Mouse (Mus musculus): Measurements from ENCODE around the gene Zmiz2. TPM values are rescaled to one million over a fixed set of nuclear protein-coding genes. Genes with fewer than 3 reads are reported as not detected.
A peak's percentile ranks its signal among the peaks of the same experiment; 100 is the strongest.
"Not testable (repeated sequence)": the region's sequence is repeated elsewhere in the genome, so short reads cannot be mapped to it uniquely, and the experiment has no call there.

Zmiz2 gene
- polyA plus RNA-seq, 1 experiment from 2014 or later, result 9.9 TPM

DNA sequence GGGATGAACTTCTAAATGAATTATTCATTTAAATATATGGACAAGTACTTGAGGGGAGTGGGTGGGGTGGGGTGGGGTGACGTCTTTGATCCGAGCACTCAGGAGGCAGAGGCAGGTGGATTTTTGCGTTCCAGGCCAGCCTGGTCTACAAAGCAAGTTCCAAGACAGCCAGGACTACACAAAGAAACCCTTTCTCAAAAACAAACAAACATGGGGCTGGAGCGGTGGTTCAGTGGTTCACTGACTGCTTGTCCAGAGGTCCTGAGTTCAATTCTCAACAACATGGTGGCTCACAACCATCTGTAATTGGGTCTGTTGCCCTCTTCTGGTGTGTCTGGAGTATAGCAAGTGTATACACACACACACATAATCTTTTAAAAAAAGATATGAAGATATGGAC is 56.6 kb downstream of the Zmiz2 start:
- no peak for ATAC-seq (replicated peaks; ENCODE audit: low FRiP score, low read depth)
- 85% methylated on average over 4 of the region's 4 CpGs for WGBS
- peak; percentile 24; the same call in 1 of the 2 replicates for TF ChIP-seq CTCF (IDR thresholded peaks at IDR 0.05; ENCODE audit: low read depth)
- H3K27me3 ChIP-seq (ENCODE audit: insufficient read depth, low read length), result no peaks in the 10 kb centered on the region
- peaks cover 4% of the 10 kb centered on the region for H3K4me1 ChIP-seq (replicated peaks; ENCODE audit: insufficient read depth, low read length)
- no peak overlapping the region for H3K4me3 ChIP-seq (replicated peaks; ENCODE audit: low read depth, low read length)
- peak overlapping the region; percentile 50; the same call in 1 of the 2 replicates for H3K27ac ChIP-seq
- H3K9me3 ChIP-seq (replicated peaks; ENCODE audit: low read length), result no peaks in the 10 kb centered on the region
- H3K36me3 ChIP-seq (ENCODE audit: insufficient read depth, low read length), result no peaks in the 10 kb centered on the region
- DNase-seq (ENCODE audit: low spot score), result no peak
- no peak overlapping the region for H3K9ac ChIP-seq (ENCODE audit: low read depth, low read length)
- H3K4me2 ChIP-seq (ENCODE audit: low read length), result no peak overlapping the region

DNA sequence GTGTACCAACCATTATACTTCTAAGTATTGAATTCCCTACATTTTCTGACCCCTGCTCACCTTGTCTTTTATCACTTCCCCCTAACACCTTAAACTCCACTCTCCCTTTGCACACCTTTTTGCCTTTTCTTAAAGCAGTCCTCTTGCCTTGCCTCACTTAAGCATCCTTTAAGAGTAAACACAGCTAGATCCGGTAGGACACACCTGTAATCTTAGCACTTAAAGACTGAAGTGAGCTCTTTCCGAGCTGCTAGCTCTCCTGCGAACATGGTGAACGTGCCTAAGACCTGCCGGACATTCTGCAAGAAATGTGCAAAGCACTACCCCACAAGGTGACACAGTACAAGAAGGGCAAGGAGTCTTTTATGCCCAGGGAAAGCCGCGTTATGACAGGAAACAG is 57.1 kb downstream of the Zmiz2 start:
- DNase-seq (ENCODE audit: low spot score), result no peak
- Histone ChIP-seq H3K36me3 (ENCODE audit: insufficient read depth, low read length) (no peaks in the 10 kb centered on the region), H3K4me3 (replicated peaks; ENCODE audit: low read depth, low read length) (no peak overlapping the region), H3K9ac (ENCODE audit: low read depth, low read length) (no peak overlapping the region), H3K9me3 (replicated peaks; ENCODE audit: low read length) (no peaks in the 10 kb centered on the region), H3K4me1 (replicated peaks; ENCODE audit: insufficient read depth, low read length) (peaks cover 4% of the 10 kb centered on the region), H3K27me3 (ENCODE audit: insufficient read depth, low read length) (no peaks in the 10 kb centered on the region), H3K4me2 (ENCODE audit: low read length) (no peak overlapping the region), H3K27ac (no peak overlapping the region)
- ATAC-seq (replicated peaks; ENCODE audit: low FRiP score, low read depth), result no peak
- TF ChIP-seq CTCF (IDR thresholded peaks at IDR 0.05; ENCODE audit: low read depth), result no peak
- WGBS, result 88% methylated on average over 7 of the region's 7 CpGs

DNA sequence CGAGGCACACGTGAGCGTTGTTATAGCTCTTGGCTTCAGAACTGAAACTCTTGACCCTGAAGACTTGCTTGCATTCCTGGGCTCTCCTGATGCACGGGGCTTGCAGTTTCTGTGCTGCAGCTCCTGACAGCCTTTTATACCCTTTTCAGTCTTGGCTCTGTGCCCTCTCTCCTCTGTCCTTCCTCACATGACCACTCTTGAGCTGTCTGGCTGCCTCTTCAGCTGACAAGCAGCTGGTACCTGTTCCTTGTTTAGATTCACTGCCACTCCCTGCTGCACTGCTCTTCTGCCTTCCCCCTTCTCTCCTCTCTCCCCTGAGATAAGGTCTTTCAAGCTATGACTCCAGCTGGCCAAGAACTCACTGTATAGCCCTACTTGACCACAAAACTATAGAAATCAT is 58.6 kb downstream of the Zmiz2 start:
- Histone ChIP-seq H3K36me3 (ENCODE audit: insufficient read depth, low read length) (no peaks in the 10 kb centered on the region), H3K4me1 (replicated peaks; ENCODE audit: insufficient read depth, low read length) (peaks cover 4% of the 10 kb centered on the region), H3K4me3 (replicated peaks; ENCODE audit: low read depth, low read length) (no peak overlapping the region), H3K9me3 (replicated peaks; ENCODE audit: low read length) (no peaks in the 10 kb centered on the region), H3K27ac (no peak overlapping the region), H3K4me2 (ENCODE audit: low read length) (no peak overlapping the region), H3K27me3 (ENCODE audit: insufficient read depth, low read length) (no peaks in the 10 kb centered on the region), H3K9ac (ENCODE audit: low read depth, low read length) (no peak overlapping the region)
- TF ChIP-seq CTCF (IDR thresholded peaks at IDR 0.05; ENCODE audit: low read depth), result no peak
- ATAC-seq (replicated peaks; ENCODE audit: low FRiP score, low read depth) (no peak), DNase-seq (ENCODE audit: low spot score) (no peak)
- WGBS, result 71% methylated on average over 4 of the region's 4 CpGs

DNA sequence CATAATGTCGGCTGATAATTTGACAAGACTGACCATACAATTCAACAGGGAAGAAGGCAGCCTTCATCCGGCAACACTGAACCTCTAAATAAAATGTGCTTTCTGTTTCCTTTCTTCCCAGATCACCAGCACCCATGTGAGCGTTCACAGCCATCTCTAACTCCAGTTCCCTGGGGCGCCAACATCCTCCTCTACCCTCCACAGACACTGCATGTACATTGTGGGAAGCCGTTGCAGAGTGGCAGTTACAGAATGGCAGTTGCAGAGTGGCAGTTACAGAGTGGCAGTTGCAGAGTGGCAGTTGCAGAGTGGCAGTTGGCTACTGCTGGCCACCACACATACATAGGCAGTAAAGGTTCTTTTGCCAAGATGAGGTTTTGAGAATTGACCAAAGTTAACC is 59.3 kb downstream of the Zmiz2 start:
- H3K4me2 ChIP-seq (ENCODE audit: low read length); DNase-seq (ENCODE audit: low spot score); H3K9me3 ChIP-seq (replicated peaks; ENCODE audit: low read length); ATAC-seq (replicated peaks; ENCODE audit: low FRiP score, low read depth); H3K27ac ChIP-seq; H3K9ac ChIP-seq (ENCODE audit: low read depth, low read length); H3K27me3 ChIP-seq (ENCODE audit: insufficient read depth, low read length); H3K4me1 ChIP-seq (replicated peaks; ENCODE audit: insufficient read depth, low read length); H3K4me3 ChIP-seq (replicated peaks; ENCODE audit: low read depth, low read length); H3K36me3 ChIP-seq (ENCODE audit: insufficient read depth, low read length): not testable (repeated sequence)
- 97% methylated on average over 5 of the region's 5 CpGs for WGBS

Small RNA genes within 50 kb of the gene (microRNA-seq; reads per million reads assigned to microRNA genes)
- 0.60 reads per million for gene Mir7651

Other genes starting within 250 kb of the Zmiz2 start
- 0.53 and 0.84 TPM in 2 replicates for gene A730071L15Rik, start 189.0 kb upstream of the Zmiz2 start, polyA plus RNA-seq (2015; fragmentation: Nextera tagmentation; extraction: Ambion mirVana)
- 28.1 and 29.1 TPM in 2 replicates for gene Nudcd3, start 188.7 kb upstream of the Zmiz2 start, polyA plus RNA-seq (2015; fragmentation: Nextera tagmentation; extraction: Ambion mirVana)
- 0.10 and 0.11 TPM in 2 replicates for gene Npc1l1, start 158.9 kb upstream of the Zmiz2 start, polyA plus RNA-seq (2015; fragmentation: Nextera tagmentation; extraction: Ambion mirVana)
- gene Ddx56, start 121.3 kb upstream of the Zmiz2 start, polyA plus RNA-seq (2015; fragmentation: Nextera tagmentation; extraction: Ambion mirVana), result 73.2 and 75.3 TPM in 2 replicates
- 163 and 168 TPM in 2 replicates for gene Tmed4, start 114.2 kb upstream of the Zmiz2 start, polyA plus RNA-seq (2015; fragmentation: Nextera tagmentation; extraction: Ambion mirVana)
- 125 and 138 TPM in 2 replicates for gene Ogdh, start 97.4 kb upstream of the Zmiz2 start, polyA plus RNA-seq (2015; fragmentation: Nextera tagmentation; extraction: Ambion mirVana)
- 5,621 and 5,791 TPM in 2 replicates for gene Ppia, start 26.4 kb downstream of the Zmiz2 start, polyA plus RNA-seq (2015; fragmentation: Nextera tagmentation; extraction: Ambion mirVana)
- 441 and 458 TPM in 2 replicates for gene H2afv, start 55.4 kb downstream of the Zmiz2 start, polyA plus RNA-seq (2015; fragmentation: Nextera tagmentation; extraction: Ambion mirVana)
- 24.5 and 26.4 TPM in 2 replicates for gene Purb, start 86.8 kb downstream of the Zmiz2 start, polyA plus RNA-seq (2015; fragmentation: Nextera tagmentation; extraction: Ambion mirVana)
- 0.42 and 0.83 TPM in 2 replicates for gene Myo1g, start 131.9 kb downstream of the Zmiz2 start, polyA plus RNA-seq (2015; fragmentation: Nextera tagmentation; extraction: Ambion mirVana)
- 63.8 and 66.5 TPM in 2 replicates for gene Ccm2, start 157.8 kb downstream of the Zmiz2 start, polyA plus RNA-seq (2015; fragmentation: Nextera tagmentation; extraction: Ambion mirVana)
- 1.1 TPM in 2 replicates for gene Nacad, start 217.0 kb downstream of the Zmiz2 start, polyA plus RNA-seq (2015; fragmentation: Nextera tagmentation; extraction: Ambion mirVana)
- gene Tbrg4, start 237.0 kb downstream of the Zmiz2 start, polyA plus RNA-seq (2015; fragmentation: Nextera tagmentation; extraction: Ambion mirVana), result 32.2 and 34.5 TPM in 2 replicates
- gene Wap, start 249.6 kb downstream of the Zmiz2 start, polyA plus RNA-seq (2015; fragmentation: Nextera tagmentation; extraction: Ambion mirVana), result not detected in 2 replicates

All from kidney, postnatal 0 days (tissue).